Mouse (Mus musculus): Measurements from ENCODE around the gene Tanc1.

GRCm38 (mm10) chr2:59716461-59716860 lies 104.6 kb downstream of the Tanc1 start:
- no peak for TF ChIP-seq CTCF (IDR thresholded peaks at IDR 0.05; ENCODE audit: insufficient read depth, low read depth, low read length)
- TF ChIP-seq POLR2A (IDR thresholded peaks at IDR 0.05; ENCODE audit: insufficient read depth, low read depth, low read length) = no peak
